Mouse (Mus musculus) adrenal gland (tissue): Measurements from ENCODE around the gene Fbxo9.

Experiments used
- intact Hi-C: fragments of 180-260 bp; cut with DNase I; formaldehyde crosslinking; loops from one replicate; pipeline ENCODE4 v1.15.1; 2025
- long read RNA-seq, 2 experiments: library from polyadenylated mRNA; unstranded; transcript quantifications; one replicate each; pipeline ENCODE4 v2.0.0; 2020; ENCODE audit warnings: borderline replicate concordance in 1 of 2; ENCODE audit not compliant: insufficient replicate concordance in 1 of 2

Gene Fbxo9
- long read RNA-seq, experiment 1, transcript Fbxo9-202 (13 exons, 2,155 nt) = major isoform, 35 of 80 reads
- long read RNA-seq, experiment 1, partial matches to known transcripts = 34 of 80 reads
- long read RNA-seq, experiment 1, other reads (novel, unspliced or antisense) = 7 of 80 reads
- long read RNA-seq, experiment 2, transcript Fbxo9-202 (13 exons, 2,155 nt) = major isoform, 40 of 87 reads
- long read RNA-seq, experiment 2, partial matches to known transcripts = 39 of 87 reads
- long read RNA-seq, experiment 2, other reads (novel, unspliced or antisense) = 8 of 87 reads

- intact Hi-C loops = no loop called here
Measured at GRCm38 (mm10) chr9:78108796-78109239, at the start of gene Fbxo9, which contains the start of gene Ick. TSS of gene Fbxo9 (minus strand) at chr9:78109065. TSS of gene Ick (plus strand) at chr9:78109192.

GRCm38 (mm10) chr9:78157221-78157620 is 48.4 kb upstream of the Fbxo9 start:
- intact Hi-C loops = no loop called here

GRCm38 (mm10) chr9:78154211-78154977 is 45.5 kb upstream of the Fbxo9 start:
- intact Hi-C loops = no loop called here

GRCm38 (mm10) chr9:78149770-78150169 is 40.9 kb upstream of the Fbxo9 start:
- intact Hi-C loops = loop anchor here (5.0 kb wide), 1 partner anchor 37 kb away; no protein-coding TSS in a partner anchor

GRCm38 (mm10) chr9:78148149-78148548 is 39.3 kb upstream of the Fbxo9 start:
- intact Hi-C loops = loop anchor here (5.0 kb wide), 1 partner anchor 36 kb away; no protein-coding TSS in a partner anchor

GRCm38 (mm10) chr9:78146627-78147026 is 37.8 kb upstream of the Fbxo9 start:
- intact Hi-C loops = loop anchor here (5.0 kb wide), 1 partner anchor 34 kb away; no protein-coding TSS in a partner anchor

GRCm38 (mm10) chr9:78146099-78146498 is 37.2 kb upstream of the Fbxo9 start:
- intact Hi-C loops = loop anchor here (5.0 kb wide), 1 partner anchor 34 kb away; no protein-coding TSS in a partner anchor

GRCm38 (mm10) chr9:78139463-78139862 is 30.6 kb upstream of the Fbxo9 start:
- intact Hi-C loops = no loop called here

GRCm38 (mm10) chr9:78138044-78138676 is 29.3 kb upstream of the Fbxo9 start:
- intact Hi-C loops = no loop called here

- intact Hi-C loops = loop anchor here (1.0 kb wide), 1 partner anchor 10 kb away; no protein-coding TSS in a partner anchor
Measured at GRCm38 (mm10) chr9:78135658-78136057, 26.8 kb upstream of the Fbxo9 start.

- intact Hi-C loops = no loop called here
Measured at GRCm38 (mm10) chr9:78126643-78127042, 17.8 kb upstream of the Fbxo9 start.

GRCm38 (mm10) chr9:78126007-78126406 is 17.1 kb upstream of the Fbxo9 start:
- intact Hi-C loops = no loop called here

GRCm38 (mm10) chr9:78124297-78124696 is 15.4 kb upstream of the Fbxo9 start:
- intact Hi-C loops = no loop called here

- intact Hi-C loops = no loop called here
Measured at GRCm38 (mm10) chr9:78122939-78123712, 14.3 kb upstream of the Fbxo9 start.

- intact Hi-C loops = no loop called here
Measured at GRCm38 (mm10) chr9:78121985-78122384, 13.1 kb upstream of the Fbxo9 start.

- intact Hi-C loops = no loop called here
Measured at GRCm38 (mm10) chr9:78121358-78121757, 12.5 kb upstream of the Fbxo9 start.

- intact Hi-C loops = no loop called here
Measured at GRCm38 (mm10) chr9:78117690-78118089, 8.8 kb upstream of the Fbxo9 start.

GRCm38 (mm10) chr9:78115746-78116145 is 6.9 kb upstream of the Fbxo9 start:
- intact Hi-C loops = no loop called here

GRCm38 (mm10) chr9:78113538-78113885 is 4.6 kb upstream of the Fbxo9 start:
- intact Hi-C loops = loop anchor here (2.0 to 5.0 kb wide), 3 partner anchors 34 to 81 kb away; no protein-coding TSS in a partner anchor

GRCm38 (mm10) chr9:78112770-78113537 is 4.1 kb upstream of the Fbxo9 start:
- intact Hi-C loops = loop anchor here (2.0 to 5.0 kb wide), 3 partner anchors 34 to 82 kb away; no protein-coding TSS in a partner anchor
